Mouse (Mus musculus) neutrophil, adult 59 days (primary cell): ENCODE measurements around the gene Pou3f1. TPM values are rescaled to one million over a fixed set of nuclear protein-coding genes. Genes with fewer than 3 reads are reported as not detected.

Experiments
- total RNA-seq, 2 experiments: library from RNA; stranded (reverse); gene quantifications; 1 replicate in 1 of 2; 2 replicates in 1 of 2; pipeline ENCODE4 v1.2.4; 2023

Pou3f1 gene
- total RNA-seq, result not detected

GRCm38 (mm10) chr4:124656518-124656853 is at the start of gene Pou3f1:
Gene Pou3f1 (plus strand): TSS chr4:124656807.

GRCm38 (mm10) chr4:124610703-124611102 is 45.9 kb upstream of the Pou3f1 start, which contains the start of gene 3100002H09Rik:
Gene 3100002H09Rik (minus strand): TSS chr4:124610803.

GRCm38 (mm10) chr4:124693135-124693894 is 36.7 kb downstream of the Pou3f1 start, which contains the start of gene Utp11:
Gene Utp11 (minus strand): TSS chr4:124693600.

GRCm38 (mm10) chr4:124700248-124700971 is 43.8 kb downstream of the Pou3f1 start, which contains the start of gene Fhl3:
Gene Fhl3 (plus strand): TSS chr4:124700701.

Other genes starting within 250 kb of the Pou3f1 start
- not detected for gene 3100002H09Rik, start 46.0 kb upstream of the Pou3f1 start, total RNA-seq
- 10 to 100 TPM; 11.2 to 16.5 TPM for gene Utp11, start 36.8 kb downstream of the Pou3f1 start, total RNA-seq
- 10 to 100 TPM; 30.7 to 32.9 TPM for gene Fhl3, start 43.9 kb downstream of the Pou3f1 start, total RNA-seq
- 10 to 100 TPM; 27.1 to 33.8 TPM for gene Sf3a3, start 58.0 kb downstream of the Pou3f1 start, total RNA-seq
- gene Inpp5b, start 85.0 kb downstream of the Pou3f1 start, total RNA-seq, result 10 to 100 TPM; 55.9 to 68.3 TPM
- gene Mtf1, start 145.3 kb downstream of the Pou3f1 start, total RNA-seq, result 10 to 100 TPM; 51.5 to 53.4 TPM
- 10 to 100 TPM; 49.0 to 57.3 TPM for gene Yrdc, start 193.9 kb downstream of the Pou3f1 start, total RNA-seq
- 10 to 100 TPM in 1 of 2 experiments, 1 to 10 TPM in 1; 9.9 to 10.7 TPM for gene 1110065P20Rik, start 194.4 kb downstream of the Pou3f1 start, total RNA-seq
- under 1 TPM in 1 of 2 experiments, not detected in 1; 0.18 TPM for gene Maneal, start 205.4 kb downstream of the Pou3f1 start, total RNA-seq
- gene Epha10, start 224.1 kb downstream of the Pou3f1 start, total RNA-seq, result not detected